Mouse (Mus musculus) C2C12 (cell line): ENCODE measurements around the gene Hsf2. TPM values are rescaled to one million over a fixed set of nuclear protein-coding genes. Genes with fewer than 3 reads are reported as not detected.

Experiments
- H3K27me3 ChIP-seq: one replicate; pipeline ENCODE4 v1.6.1; 2011; ENCODE audit not compliant: control insufficient read depth, insufficient read depth, insufficient read length
- H3K36me3 ChIP-seq: one replicate; pipeline ENCODE4 v1.6.1; 2011; ENCODE audit not compliant: control insufficient read depth, insufficient read depth
- H3K4me3 ChIP-seq: one replicate; pipeline ENCODE4 v1.5.1; 2011; ENCODE audit warnings: mild to moderate bottlenecking, control low read depth; ENCODE audit not compliant: poor library complexity, insufficient read depth, severe bottlenecking
- H3K79me2 ChIP-seq: one replicate; pipeline ENCODE4 v1.6.1; 2011; ENCODE audit not compliant: control insufficient read depth, insufficient read depth
- H3K79me3 ChIP-seq: one replicate; pipeline ENCODE4 v1.6.1; 2011; ENCODE audit warnings: low read depth, control low read depth
- H3ac ChIP-seq: one replicate; pipeline ENCODE3; 2011; ENCODE audit warnings: low read depth; ENCODE audit not compliant: control insufficient read depth, insufficient read length
- CEBPB ChIP-seq: IDR thresholded peaks from one replicate; pipeline ENCODE4 v1.6.1; 2011; ENCODE audit warnings: low read depth, mild to moderate bottlenecking, control low read depth, moderate library complexity
- CTCF ChIP-seq: IDR thresholded peaks from one replicate; pipeline ENCODE4 v1.5.1; 2011; ENCODE audit not compliant: control insufficient read depth, insufficient read depth, insufficient read length
- FOSL1 ChIP-seq: IDR thresholded peaks from one replicate; pipeline ENCODE4 v1.8.0; 2011; ENCODE audit warnings: mild to moderate bottlenecking, low read length; ENCODE audit not compliant: poor library complexity, insufficient read depth, severe bottlenecking
- MAX ChIP-seq: IDR thresholded peaks from one replicate; pipeline ENCODE4 v1.6.1; 2011; ENCODE audit warnings: mild to moderate bottlenecking, control low read depth
- MYOD1 ChIP-seq: IDR thresholded peaks from one replicate; pipeline ENCODE4 v1.6.1; 2011; ENCODE audit warnings: low read depth; ENCODE audit not compliant: control insufficient read depth, insufficient read length
- MYOG ChIP-seq: IDR thresholded peaks from one replicate; pipeline ENCODE4 v1.6.1; 2011; ENCODE audit not compliant: control insufficient read depth, insufficient read length; ENCODE audit errors: extremely low read depth
- USF1 ChIP-seq: IDR thresholded peaks from one replicate; pipeline ENCODE4 v1.6.1; 2011; ENCODE audit warnings: low read depth, mild to moderate bottlenecking, control low read depth, moderate library complexity
- polyA plus RNA-seq: library from polyadenylated mRNA; unstranded; fragments of >200 nt; fragmentation: generic; extraction: Trizol; gene quantifications from one replicate; pipeline ENCODE4 v1.2.1, GENCODE M21; 2012; ENCODE audit warnings: missing spikeins

The Hsf2 gene
- polyA plus RNA-seq, 1 experiment, result 8.2 TPM

DNA sequence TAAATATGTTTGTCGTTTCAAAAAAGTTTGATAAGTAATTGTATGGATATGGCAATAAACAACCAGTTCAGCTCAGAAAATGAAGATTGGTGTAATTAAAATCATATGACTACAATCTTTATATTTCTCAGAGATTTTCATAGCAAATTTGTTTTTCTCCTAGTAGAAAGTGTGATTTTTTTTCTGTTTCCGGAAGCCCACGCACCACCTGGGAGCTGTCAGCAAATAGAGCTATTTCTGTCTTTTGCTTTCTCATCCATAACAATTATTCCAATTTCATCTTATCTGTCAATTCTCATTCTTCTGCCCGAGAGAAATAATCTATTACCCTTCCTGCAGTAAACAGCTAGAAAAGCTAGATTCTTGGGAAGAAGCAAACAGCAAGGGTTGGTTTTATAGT lies 63.4 kb downstream of the Hsf2 start:
- no peaks in the 10 kb centered on the region for H3K36me3 ChIP-seq
- H3ac ChIP-seq, result no peak overlapping the region
- H3K27me3 ChIP-seq, result no peaks in the 10 kb centered on the region
- H3K79me2 ChIP-seq, result no peaks in the 10 kb centered on the region
- no peaks in the 10 kb centered on the region for H3K79me3 ChIP-seq
- TF ChIP-seq MAX (no peak), FOSL1 (no peak), USF1 (no peak), MYOD1 (no peak), CEBPB (no peak), MYOG (no peak), CTCF (no peak)
- no peak overlapping the region for H3K4me3 ChIP-seq

GRCm38 (mm10) chr10:57553719-57554118 lies 67.5 kb downstream of the Hsf2 start:
- Histone ChIP-seq H3K79me3 (no peaks in the 10 kb centered on the region), H3K79me2 (no peaks in the 10 kb centered on the region), H3K27me3 (no peaks in the 10 kb centered on the region), H3K36me3 (no peaks in the 10 kb centered on the region), H3K4me3 (no peak overlapping the region), H3ac (no peak overlapping the region)
- TF ChIP-seq MYOG (no peak), MYOD1 (peak; percentile 5)

GRCm38 (mm10) chr10:57557597-57557996 lies 71.4 kb downstream of the Hsf2 start:
- H3K79me3 ChIP-seq, result no peaks in the 10 kb centered on the region
- no peaks in the 10 kb centered on the region for H3K79me2 ChIP-seq
- H3K36me3 ChIP-seq, result no peaks in the 10 kb centered on the region
- no peaks in the 10 kb centered on the region for H3K27me3 ChIP-seq
- H3ac ChIP-seq, result no peak overlapping the region
- H3K4me3 ChIP-seq, result no peak overlapping the region
- TF ChIP-seq MAX (no peak), FOSL1 (no peak), USF1 (no peak), CTCF (no peak), CEBPB (no peak), MYOD1 (no peak), MYOG (no peak)

Other genes with a start within 250 kb of the Hsf2 start
- 46.7 TPM for gene Serinc1, start 46.1 kb downstream of the Hsf2 start, polyA plus RNA-seq
- gene Pkib, start 145.6 kb downstream of the Hsf2 start, polyA plus RNA-seq, result not detected